Mouse (Mus musculus) kidney, postnatal 36 days (tissue): ENCODE data around the gene Slc35f3.

Source experiments
- DNase-seq, 2 experiments: peaks; one replicate each; pipeline ENCODE4 v3.0.0; 2021 to 2022; ENCODE audit warnings: mixed read lengths in 2 of 2

The Slc35f3 gene

GRCm38 (mm10) chr8:126339357-126339756 lies 41.0 kb downstream of the Slc35f3 start:
- DNase-seq, result peak; percentile 29 to 50

- no peak for DNase-seq
These were observed 42.8 kb downstream of the Slc35f3 start for GRCm38 (mm10) chr8:126341200-126341599.

- DNase-seq, result peak in 1 of 2 experiments; percentile 23
These were observed 45.1 kb downstream of the Slc35f3 start for GRCm38 (mm10) chr8:126343427-126343826.

- DNase-seq, result no peak
These were observed 46.7 kb downstream of the Slc35f3 start for GRCm38 (mm10) chr8:126345100-126345499.

- DNase-seq, result no peak
These were observed 54.9 kb downstream of the Slc35f3 start for GRCm38 (mm10) chr8:126353259-126353658.

- DNase-seq, result no peak
These were observed 59.6 kb downstream of the Slc35f3 start for GRCm38 (mm10) chr8:126357946-126358345.

GRCm38 (mm10) chr8:126359296-126359695 lies 60.9 kb downstream of the Slc35f3 start:
- DNase-seq, result peak; percentile 81 to 89

GRCm38 (mm10) chr8:126360106-126360505 lies 61.7 kb downstream of the Slc35f3 start:
- DNase-seq, result peak; percentile 79 to 84

GRCm38 (mm10) chr8:126360701-126361100 lies 62.3 kb downstream of the Slc35f3 start:
- DNase-seq, result no peak

GRCm38 (mm10) chr8:126366251-126366650 lies 67.9 kb downstream of the Slc35f3 start:
- DNase-seq, result no peak

- no peak for DNase-seq
These were observed 70.1 kb downstream of the Slc35f3 start for GRCm38 (mm10) chr8:126368349-126369054.

GRCm38 (mm10) chr8:126371871-126372270 lies 73.5 kb downstream of the Slc35f3 start:
- DNase-seq, result peak; percentile 40 to 44

- DNase-seq, result no peak
These were observed 81.2 kb downstream of the Slc35f3 start for GRCm38 (mm10) chr8:126379580-126379979.

- DNase-seq, result peak in 1 of 2 experiments; percentile 38
These were observed 81.8 kb downstream of the Slc35f3 start for GRCm38 (mm10) chr8:126380141-126380540.

- peak in 1 of 2 experiments; percentile 16 for DNase-seq
These were observed 82.9 kb downstream of the Slc35f3 start for GRCm38 (mm10) chr8:126381299-126381698.

- DNase-seq, result peak in 1 of 2 experiments; percentile 45
These were observed 83.9 kb downstream of the Slc35f3 start for GRCm38 (mm10) chr8:126382216-126382615.

- peak; percentile 53 to 60 for DNase-seq
These were observed 84.4 kb downstream of the Slc35f3 start for GRCm38 (mm10) chr8:126382749-126383148.

GRCm38 (mm10) chr8:126387566-126387965 lies 89.2 kb downstream of the Slc35f3 start:
- no peak for DNase-seq

- DNase-seq, result peak; percentile 73 to 74
These were observed 93.2 kb downstream of the Slc35f3 start for GRCm38 (mm10) chr8:126391541-126391940.

- DNase-seq, result no peak
These were observed 97.0 kb downstream of the Slc35f3 start for GRCm38 (mm10) chr8:126395386-126395785.

- no peak for DNase-seq
These were observed 97.6 kb downstream of the Slc35f3 start for GRCm38 (mm10) chr8:126395917-126396316.

- peak; percentile 14 to 39 for DNase-seq
These were observed 100.0 kb downstream of the Slc35f3 start for GRCm38 (mm10) chr8:126398349-126398748.

- DNase-seq, result peak in 1 of 2 experiments; percentile 25
These were observed 106.2 kb downstream of the Slc35f3 start for GRCm38 (mm10) chr8:126404550-126404949.

- no peak for DNase-seq
These were observed 106.7 kb downstream of the Slc35f3 start for GRCm38 (mm10) chr8:126405030-126405429.

GRCm38 (mm10) chr8:126420834-126421233 lies 122.5 kb downstream of the Slc35f3 start:
- no peak for DNase-seq
